Mouse (Mus musculus) forebrain, embryonic 14.5 days (tissue): ENCODE results near the gene Echs1. TPM values are rescaled to one million over a fixed set of nuclear protein-coding genes. Genes with fewer than 3 reads are reported as not detected.

ENCODE experiments used
- ATAC-seq: fragments of 200-750 bp; cut with Nextera tagmentation; 2 replicates; pipeline ENCODE4 v1.8.0; 2017; ENCODE audit warnings: mild to moderate bottlenecking, moderate library complexity
- DNase-seq: peaks from one replicate; pipeline ENCODE4 v3.0.0-alpha.2; 2015; ENCODE audit warnings: low spot score
- H3K27ac ChIP-seq: fragments of 300-500 bp; sonication (generic); 2 replicates; pipeline ENCODE4 v1.5.1; 2014; ENCODE audit warnings: low read depth, mild to moderate bottlenecking, control low read depth, low read length, moderate library complexity
- H3K27me3 ChIP-seq: fragments of 300-500 bp; sonication (generic); replicated peaks from 2 replicates; pipeline ENCODE4 v1.6.1; 2014; ENCODE audit warnings: low read length, control low read depth, mixed read lengths; ENCODE audit not compliant: control insufficient read depth, insufficient read depth
- H3K36me3 ChIP-seq: fragments of 300-500 bp; sonication (generic); 2 replicates; pipeline ENCODE4 v1.6.1; 2014; ENCODE audit warnings: low read length, control low read depth; ENCODE audit not compliant: control insufficient read depth, insufficient read depth
- H3K4me1 ChIP-seq: fragments of 300-500 bp; sonication (generic); 2 replicates; pipeline ENCODE4 v1.6.1; 2014; ENCODE audit warnings: antibody characterized with exemption, low read length, control low read depth; ENCODE audit not compliant: control insufficient read depth, insufficient read depth
- H3K4me2 ChIP-seq: fragments of 300-500 bp; sonication (generic); 2 replicates; pipeline ENCODE4 v1.6.1; 2014; ENCODE audit warnings: mild to moderate bottlenecking, control low read depth, low read length
- H3K4me3 ChIP-seq: fragments of 300-500 bp; sonication (generic); 2 replicates; pipeline ENCODE4 v1.5.1; 2014; ENCODE audit warnings: low read depth, low read length, control low read depth
- H3K9ac ChIP-seq: fragments of 300-500 bp; sonication (generic); 2 replicates; pipeline ENCODE4 v1.6.1; 2014; ENCODE audit warnings: mild to moderate bottlenecking, low read length, control low read depth, moderate library complexity
- H3K9me3 ChIP-seq: fragments of 300-500 bp; sonication (generic); replicated peaks from 2 replicates; pipeline ENCODE4 v1.6.1; 2016; ENCODE audit warnings: low read length, control low read depth, mixed read lengths; ENCODE audit not compliant: control insufficient read depth
- WGBS: fragments of 180-500 bp; shearing (Covaris S2); extraction: QIAGEN DNeasy Blood & Tissue Kit; methylation state at CpG from one replicate; pipeline ENCODE4 v1.1.7; 2014; 5-methylcytosine and 5-hydroxymethylcytosine counted together
- polyA plus RNA-seq: library from polyadenylated mRNA; unstranded; fragments of >200 nt; fragmentation: Nextera tagmentation; extraction: Ambion mirVana; gene quantifications from 2 replicates; pipeline ENCODE4 v1.2.1, GENCODE M21; 2014

Echs1 gene
- polyA plus RNA-seq, 1 experiment from 2014 or later: 154 TPM

DNA sequence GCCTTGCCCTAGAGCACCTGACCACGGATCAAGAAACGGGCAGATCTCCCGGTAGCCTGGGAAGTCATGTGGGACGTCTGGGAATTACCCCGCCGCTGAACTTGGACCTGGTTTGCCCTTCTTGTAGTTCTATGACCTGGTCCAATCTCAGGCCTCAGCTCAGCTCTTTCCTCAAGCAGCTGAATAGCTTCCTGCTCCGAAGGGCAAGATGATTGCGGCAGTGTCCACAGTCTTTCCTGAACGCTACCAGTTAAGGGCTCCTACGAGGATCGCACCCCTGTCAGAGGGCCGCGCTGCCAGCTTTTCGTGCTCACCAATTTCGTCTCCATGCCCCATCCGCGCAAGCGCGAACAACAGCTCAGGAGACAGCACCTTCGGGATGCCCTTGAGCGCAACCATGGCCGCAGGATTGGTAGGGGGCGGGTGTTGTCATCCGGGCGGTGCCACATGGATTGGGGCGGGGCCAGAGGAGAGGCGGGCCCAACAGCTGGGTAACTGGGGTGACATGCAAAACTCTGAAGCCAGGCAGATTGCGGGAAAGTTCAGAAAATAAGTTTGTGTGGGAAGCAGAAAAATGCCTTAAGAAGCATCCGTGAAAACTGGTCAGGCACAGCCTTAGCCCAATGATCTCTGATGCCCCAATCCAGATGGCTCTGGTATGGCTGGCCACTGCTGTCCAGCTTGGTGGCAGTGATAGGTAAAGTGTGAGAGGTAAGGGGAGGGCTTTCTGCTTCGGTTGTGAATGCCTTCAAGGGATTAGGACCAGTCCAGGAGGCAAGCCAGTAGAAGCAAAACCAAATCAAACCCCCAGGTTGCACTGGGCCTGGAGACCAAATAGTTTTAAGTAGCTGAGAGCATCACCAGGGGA is 14.0 kb downstream of the Echs1 start, which contains the start of gene Fuom:
Gene Fuom (minus strand): TSS at position 449 of the 868 bp plus-strand sequence.
- ATAC-seq: peak; percentile 90
- Histone ChIP-seq H3K4me2 (peak within 1 kb of the TSS; percentile 63), H3K36me3 (peaks cover 18% of the 10 kb centered on the region), H3K27ac (no peak within 1 kb of the TSS), H3K4me1 (no peaks in the 10 kb centered on the region), H3K9ac (peak within 1 kb of the TSS; percentile 55), H3K4me3 (peak within 1 kb of the TSS; percentile 33), H3K27me3 (no peaks in the 10 kb centered on the region), H3K9me3 (no peaks in the 10 kb centered on the region)
- WGBS: under 1% methylated on average over 30 of the region's 30 CpGs
- peak; percentile 70 for DNase-seq

DNA sequence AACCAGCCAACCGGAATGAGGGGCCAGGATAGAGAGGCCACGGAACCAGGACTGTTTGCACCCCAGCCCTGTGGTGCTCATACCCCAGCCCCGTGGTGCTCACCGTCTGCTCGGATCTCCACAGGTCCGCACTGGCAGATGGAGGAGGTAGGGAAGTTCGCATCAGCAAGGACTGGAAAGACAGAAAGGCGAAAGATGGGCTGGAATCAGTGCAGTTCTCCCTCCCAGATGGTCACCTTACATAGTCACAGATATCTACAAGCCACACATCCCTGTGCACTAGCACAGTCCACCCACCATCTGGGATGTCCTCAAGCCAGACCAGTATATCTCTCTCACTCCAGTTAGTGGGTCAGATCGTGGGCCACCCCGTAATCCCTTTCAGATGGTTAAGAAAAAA is 14.8 kb downstream of the Echs1 start:
- 71% methylated on average over 10 of the region's 10 CpGs for WGBS
- Histone ChIP-seq H3K4me2 (peak overlapping the region; percentile 63), H3K9ac (peak overlapping the region; percentile 55; the same call in 1 of the 2 replicates), H3K27ac (no peak overlapping the region), H3K9me3 (no peaks in the 10 kb centered on the region), H3K4me3 (peak overlapping the region; percentile 33; the same call in 1 of the 2 replicates), H3K36me3 (peaks cover 11% of the 10 kb centered on the region), H3K4me1 (no peaks in the 10 kb centered on the region), H3K27me3 (no peaks in the 10 kb centered on the region)
- ATAC-seq (no peak), DNase-seq (no peak)

DNA sequence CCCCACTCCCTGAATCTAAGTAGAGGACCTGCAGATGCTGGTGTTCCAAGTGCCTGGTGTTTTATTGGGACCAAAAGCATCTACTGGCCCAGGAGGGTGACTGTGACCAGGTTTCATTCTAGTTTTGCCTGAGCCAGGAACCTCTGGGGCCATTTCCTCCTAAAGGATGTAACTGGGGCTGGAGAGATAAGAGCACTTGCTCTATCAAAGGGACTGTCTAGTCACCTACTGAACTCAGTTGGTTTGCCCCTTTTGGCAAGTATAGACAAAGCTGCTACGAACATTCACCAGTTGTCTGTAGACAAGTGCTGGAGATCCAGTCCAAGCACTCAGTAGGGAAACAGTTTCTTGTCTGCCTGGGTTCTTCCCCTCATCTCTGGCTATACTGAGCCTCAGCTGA is 17.8 kb downstream of the Echs1 start:
- no peak for ATAC-seq
- 92% methylated on average over 1 of the region's 1 CpGs for WGBS

DNA sequence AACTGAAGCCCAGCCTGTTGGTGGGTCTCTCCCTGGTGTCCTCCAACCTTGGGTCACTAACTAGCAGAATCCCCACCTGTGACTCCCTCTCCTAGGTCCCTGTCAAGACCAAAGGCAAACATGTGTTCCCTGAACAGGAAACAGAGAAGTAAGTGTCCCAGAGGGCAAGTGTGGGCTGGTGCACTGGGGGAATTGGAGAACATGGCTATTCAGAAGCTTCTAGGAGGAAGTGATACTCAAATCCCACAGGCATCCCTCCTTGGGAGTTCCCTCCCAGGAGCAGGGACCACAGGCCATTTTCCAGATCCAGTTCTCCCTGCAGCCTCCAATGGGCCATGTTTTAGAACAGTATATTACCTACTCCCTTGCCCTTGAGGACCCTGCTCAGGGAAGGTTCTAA is 20.2 kb downstream of the Echs1 start:
- ATAC-seq (no peak), DNase-seq (no peak)
- Histone ChIP-seq H3K36me3 (no peaks in the 10 kb centered on the region), H3K9ac (no peak overlapping the region), H3K27ac (no peak overlapping the region), H3K9me3 (no peaks in the 10 kb centered on the region), H3K4me3 (no peak overlapping the region), H3K4me2 (no peak overlapping the region), H3K27me3 (no peaks in the 10 kb centered on the region), H3K4me1 (no peaks in the 10 kb centered on the region)

More for the DNA sequence above, 17.8 kb downstream of the Echs1 start:
- Histone ChIP-seq H3K36me3 (no peaks in the 10 kb centered on the region), H3K4me3 (no peak overlapping the region), H3K27ac (no peak overlapping the region), H3K9me3 (no peaks in the 10 kb centered on the region), H3K4me2 (no peak overlapping the region), H3K4me1 (no peaks in the 10 kb centered on the region), H3K9ac (no peak overlapping the region), H3K27me3 (no peaks in the 10 kb centered on the region)
- DNase-seq: no peak

DNA sequence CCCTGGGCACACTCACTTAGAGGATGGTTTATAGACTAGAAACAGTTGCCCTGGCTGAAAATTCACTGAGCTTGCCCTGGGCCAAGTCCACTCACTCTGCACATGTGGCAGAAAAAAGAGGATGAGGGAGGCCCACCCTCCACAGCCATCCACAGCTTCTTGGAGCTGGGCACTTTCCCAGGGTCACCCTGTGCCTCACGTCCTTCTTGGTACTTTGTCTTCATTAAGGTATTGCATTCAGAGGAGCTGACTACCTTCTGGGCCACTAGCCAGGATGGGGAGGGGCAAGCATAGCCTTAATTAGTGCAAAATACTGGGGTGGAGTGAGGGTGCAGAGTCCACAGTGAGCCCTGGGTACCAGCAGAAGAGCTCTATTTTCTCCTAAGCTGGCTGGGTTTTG is 20.7 kb downstream of the Echs1 start:
- H3K4me3 ChIP-seq: no peak overlapping the region
- H3K4me1 ChIP-seq: no peaks in the 10 kb centered on the region
- H3K9me3 ChIP-seq: no peaks in the 10 kb centered on the region
- H3K27ac ChIP-seq: no peak overlapping the region
- ATAC-seq (no peak), DNase-seq (no peak)
- H3K4me2 ChIP-seq: no peak overlapping the region
- no peaks in the 10 kb centered on the region for H3K27me3 ChIP-seq
- no peak overlapping the region for H3K9ac ChIP-seq
- WGBS: 21% methylated on average over 1 of the region's 1 CpGs
- H3K36me3 ChIP-seq: no peaks in the 10 kb centered on the region

DNA sequence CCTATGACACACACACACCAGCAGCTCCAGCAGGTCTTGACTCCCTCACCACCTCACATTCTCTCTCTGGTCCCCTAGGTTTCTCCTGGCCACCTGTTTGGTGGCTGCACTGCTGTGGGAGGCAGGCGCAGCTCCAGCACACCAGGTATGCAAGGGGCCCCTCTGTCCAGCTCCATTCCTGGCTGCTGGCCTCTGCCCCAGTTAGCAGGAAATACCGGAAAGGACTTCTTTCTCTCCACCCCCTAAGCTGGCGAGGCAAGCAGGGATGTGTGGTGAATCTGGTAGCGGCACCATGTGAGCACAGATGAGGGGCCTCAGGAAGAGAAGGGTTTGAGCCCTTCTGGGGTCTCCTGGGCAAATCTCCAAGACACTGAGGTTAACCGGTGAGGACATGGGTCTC is 21.3 kb downstream of the Echs1 start:
- H3K9me3 ChIP-seq: no peaks in the 10 kb centered on the region
- no peak overlapping the region for H3K4me2 ChIP-seq
- H3K4me1 ChIP-seq: no peaks in the 10 kb centered on the region
- DNase-seq: no peak
- H3K9ac ChIP-seq: no peak overlapping the region
- 73% methylated on average over 5 of the region's 5 CpGs for WGBS
- no peak for ATAC-seq
- H3K36me3 ChIP-seq: no peaks in the 10 kb centered on the region
- H3K27me3 ChIP-seq: no peaks in the 10 kb centered on the region
- H3K27ac ChIP-seq: no peak overlapping the region
- H3K4me3 ChIP-seq: no peak overlapping the region

DNA sequence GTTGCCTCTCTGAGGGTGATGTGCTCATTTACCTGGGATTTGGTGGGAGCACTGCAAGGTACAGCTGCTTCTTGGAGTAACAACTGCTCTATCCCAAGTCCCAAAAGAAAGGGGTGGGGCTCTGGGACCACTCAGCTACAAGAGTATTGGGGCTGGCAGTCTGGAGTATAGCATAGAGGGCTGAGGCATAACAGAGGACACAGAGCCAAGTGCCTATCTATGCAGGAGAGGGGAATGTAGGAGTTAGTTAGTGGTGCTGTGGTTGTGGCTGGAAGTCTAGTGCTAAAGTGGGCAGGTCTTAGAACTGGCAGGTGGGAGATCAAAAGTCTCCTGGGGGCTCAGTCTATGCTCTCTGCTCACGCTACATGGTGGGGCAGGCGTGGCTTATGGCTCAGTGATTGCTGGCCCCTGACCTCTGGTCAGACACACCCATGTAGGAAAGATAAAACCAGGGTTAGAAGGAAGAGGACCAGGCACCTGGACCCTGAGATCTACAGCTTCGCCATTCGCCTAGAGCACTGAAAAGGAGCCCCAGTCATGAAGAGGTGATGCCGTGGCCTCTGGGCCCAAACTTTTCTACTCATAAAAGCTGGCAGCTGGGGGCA is 23.2 kb downstream of the Echs1 start, which contains the start of gene Prap1:
Gene Prap1 (plus strand): TSS at position 472 of the 605 bp plus-strand sequence.
- H3K27me3 ChIP-seq: no peaks in the 10 kb centered on the region
- no peak within 1 kb of the TSS for H3K4me3 ChIP-seq
- WGBS: 68% methylated on average over 5 of the region's 5 CpGs
- no peaks in the 10 kb centered on the region for H3K36me3 ChIP-seq
- H3K9ac ChIP-seq: no peak within 1 kb of the TSS
- DNase-seq (no peak), ATAC-seq (no peak)
- no peaks in the 10 kb centered on the region for H3K9me3 ChIP-seq
- H3K4me2 ChIP-seq: no peak within 1 kb of the TSS
- no peak within 1 kb of the TSS for H3K27ac ChIP-seq
- no peaks in the 10 kb centered on the region for H3K4me1 ChIP-seq

DNA sequence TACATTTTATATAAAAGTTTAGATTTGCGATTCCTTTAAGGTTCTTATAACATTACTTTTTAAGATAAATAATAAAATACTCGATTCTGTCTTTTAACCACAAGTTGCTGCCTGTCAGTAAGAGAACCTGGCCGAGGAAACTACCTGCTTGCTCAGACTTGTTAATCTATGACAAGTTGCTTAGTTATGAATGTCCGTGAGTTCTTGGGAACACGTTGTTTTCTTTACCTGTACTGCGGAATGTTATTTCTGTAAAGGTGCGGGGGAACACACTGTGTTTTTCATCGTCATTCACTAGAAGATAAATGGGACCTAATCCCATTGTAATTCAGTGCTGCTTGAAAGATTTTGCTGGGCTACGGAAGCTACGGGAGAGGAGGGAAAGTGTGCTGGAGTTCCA is 25.7 kb downstream of the Echs1 start:
- Histone ChIP-seq H3K9me3 (no peaks in the 10 kb centered on the region), H3K27me3 (no peaks in the 10 kb centered on the region), H3K9ac (no peak overlapping the region), H3K27ac (no peak overlapping the region), H3K4me1 (no peaks in the 10 kb centered on the region), H3K36me3 (no peaks in the 10 kb centered on the region), H3K4me3 (no peak overlapping the region), H3K4me2 (no peak overlapping the region)
- ATAC-seq (no peak), DNase-seq (no peak)
- WGBS: 69% methylated on average over 10 of the region's 10 CpGs

DNA sequence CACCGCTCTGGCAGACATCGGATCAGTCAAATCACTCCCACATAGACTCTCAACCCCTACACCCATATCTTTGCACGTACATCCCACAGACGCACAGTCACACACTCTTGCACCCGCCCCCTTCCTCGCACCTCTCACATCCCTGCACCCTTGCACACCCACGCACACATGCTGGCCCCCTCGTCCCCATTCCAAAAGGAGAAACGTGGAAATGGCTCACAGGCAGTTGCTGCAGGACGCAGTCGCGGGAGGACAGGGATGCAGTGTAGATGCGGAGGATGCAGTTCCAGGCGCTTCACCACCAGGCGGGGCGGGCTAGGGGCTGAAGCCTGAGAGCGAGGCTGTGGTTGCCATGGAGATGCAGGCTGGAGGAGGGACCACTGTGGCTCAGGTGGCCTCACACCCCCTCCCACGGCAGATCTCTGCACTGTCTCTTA is 34.0 kb downstream of the Echs1 start, which contains the start of gene Caly:
Gene Caly (minus strand): TSS at position 307 of the 437 bp plus-strand sequence.
- Histone ChIP-seq H3K4me1 (peaks cover 24% of the 10 kb centered on the region), H3K9ac (peak within 1 kb of the TSS; percentile 69), H3K9me3 (no peaks in the 10 kb centered on the region), H3K27ac (peak within 1 kb of the TSS; percentile 85), H3K36me3 (no peaks in the 10 kb centered on the region), H3K4me2 (peak within 1 kb of the TSS; percentile 70), H3K4me3 (peak within 1 kb of the TSS; percentile 38), H3K27me3 (peaks cover 9% of the 10 kb centered on the region; the same call in 1 of the 2 replicates)
- peak; percentile 85 for ATAC-seq
- DNase-seq: peak; percentile 94
- 3% methylated on average over 18 of the region's 18 CpGs for WGBS
